Mouse (Mus musculus) kidney, adult 2 months (tissue): Measurements from ENCODE around the gene Slmap.

Experiments
- CTCF ChIP-seq: fragments of 200-500 bp; conservative IDR thresholded peaks from 2 replicates; pipeline ENCODE4 v1.5.1; 2011; ENCODE audit warnings: low read depth, mild to moderate bottlenecking, control low read depth, low read length, moderate library complexity, mixed read lengths; ENCODE audit not compliant: insufficient read depth, insufficient read length
- POLR2A ChIP-seq: fragments of 200-500 bp; IDR thresholded peaks from one replicate; pipeline ENCODE4 v1.6.1; 2011; ENCODE audit warnings: low read depth, low read length, control low read depth

DNA sequence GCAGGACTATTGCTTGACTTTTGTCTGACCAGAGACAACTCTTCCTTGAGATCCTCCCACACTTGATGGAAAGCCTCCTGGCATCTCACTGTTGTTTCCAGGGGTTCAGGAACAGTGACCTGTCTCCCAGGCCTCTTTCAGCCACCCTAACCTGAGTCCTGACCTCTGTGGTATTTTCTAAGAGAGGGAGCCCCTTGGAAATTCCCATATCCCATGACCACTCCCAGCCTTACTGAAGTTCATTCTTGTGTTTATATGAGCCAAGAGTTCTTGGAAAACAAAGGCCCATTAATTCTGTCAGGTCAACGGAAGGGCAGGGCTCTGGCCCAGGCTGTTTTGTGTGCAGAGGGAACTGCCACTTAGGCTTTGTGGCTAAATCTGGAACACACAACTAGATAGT is 22.9 kb upstream of the Slmap start:
- no peak for TF ChIP-seq CTCF
- no peak for TF ChIP-seq POLR2A
